Mouse (Mus musculus) MEL (cell line): ENCODE measurements at regions not wholly inside any gene's neighbourhood (a gene's known extent, or its start where the extent isn't known, plus 50 kb on each side); places are given as distances from the start of the nearest gene placed in this dataset.

Experiments used
- DNase-seq: peaks from one replicate; pipeline ENCODE4 v3.0.0; 2011; ENCODE audit warnings: low read depth, low spot score
- H3K27ac ChIP-seq: 2 replicates; pipeline ENCODE4 v1.5.1; 2012; ENCODE audit warnings: low read depth, mild to moderate bottlenecking, control low read depth, low read length, moderate library complexity; ENCODE audit not compliant: control insufficient read depth
- H3K27me3 ChIP-seq, 2 experiments: fragments of 150-350 bp in 1 of 2; sonication (generic) in 1 of 2; 2 replicates each; pipeline ENCODE4 v1.6.1; 2012; ENCODE audit warnings: low read length in 2 of 2, mild to moderate bottlenecking in 2 of 2, improper control_type of control experiment in 1 of 2, moderate library complexity in 1 of 2; ENCODE audit not compliant: insufficient read depth in 2 of 2, control insufficient read depth in 1 of 2
- H3K36me3 ChIP-seq, 2 experiments: 2 replicates each; pipeline ENCODE4 v1.6.1; 2012 to 2014; ENCODE audit warnings: low read length in 2 of 2, improper control_type of control experiment in 1 of 2, inconsistent platforms in 1 of 2, mild to moderate bottlenecking in 1 of 2; ENCODE audit not compliant: insufficient read depth in 2 of 2, control insufficient read depth in 1 of 2
- H3K4me1 ChIP-seq, 2 experiments: fragments of 150-350 bp in 1 of 2; sonication (generic) in 1 of 2; 2 replicates each; pipeline ENCODE4 v1.6.1; 2012; ENCODE audit warnings: low read length in 2 of 2, improper control_type of control experiment in 1 of 2, mild to moderate bottlenecking in 1 of 2; ENCODE audit not compliant: insufficient read depth in 2 of 2, control insufficient read depth in 1 of 2
- H3K4me3 ChIP-seq, 2 experiments: fragments of 150-350 bp in 1 of 2; sonication (generic) in 1 of 2; 2 replicates each; pipeline ENCODE4 v1.5.1; 2012; ENCODE audit warnings: low read depth in 2 of 2, low read length in 2 of 2, mild to moderate bottlenecking in 2 of 2, moderate library complexity in 2 of 2, control low read depth in 1 of 2, improper control_type of control experiment in 1 of 2; ENCODE audit not compliant: control insufficient read depth in 1 of 2, insufficient read depth in 1 of 2
- H3K79me2 ChIP-seq: 2 replicates; pipeline ENCODE4 v1.6.1; 2012; ENCODE audit warnings: mild to moderate bottlenecking, low read length, moderate library complexity; ENCODE audit not compliant: control insufficient read depth, poor library complexity, insufficient read depth
- H3K9ac ChIP-seq: 2 replicates; pipeline ENCODE4 v1.6.1; 2012; ENCODE audit warnings: low read depth, mild to moderate bottlenecking, control low read depth, low read length, moderate library complexity; ENCODE audit not compliant: control insufficient read depth, poor library complexity, severe bottlenecking
- H3K9me3 ChIP-seq: fragments of 150-350 bp; sonication (generic); replicated peaks from 2 replicates; pipeline ENCODE4 v1.6.1; 2012; ENCODE audit warnings: mild to moderate bottlenecking, low read length, improper control_type of control experiment, moderate library complexity; ENCODE audit not compliant: insufficient read depth
- BHLHE40 ChIP-seq: IDR thresholded peaks from 2 replicates; pipeline ENCODE4 v1.6.1; 2012; ENCODE audit warnings: low read depth, mild to moderate bottlenecking, inconsistent platforms, low read length, improper control_type of control experiment, borderline replicate concordance
- CTCF ChIP-seq, 3 experiments: IDR thresholded peaks in 2 of 3; conservative IDR thresholded peaks in 1 of 3; 2 replicates each; pipeline ENCODE4 v1.5.1; 2011 to 2012; ENCODE audit warnings: low read length in 3 of 3, low read depth in 2 of 3, mild to moderate bottlenecking in 2 of 3, improper control_type of control experiment in 1 of 3, inconsistent platforms in 1 of 3, mixed read lengths in 1 of 3, moderate library complexity in 1 of 3; ENCODE audit not compliant: control insufficient read depth in 1 of 3, insufficient read depth in 1 of 3, poor library complexity in 1 of 3, severe bottlenecking in 1 of 3
- E2F4 ChIP-seq: IDR thresholded peaks from 2 replicates; pipeline ENCODE4 v1.6.1; 2011; ENCODE audit warnings: low read depth, low read length, improper control_type of control experiment, borderline replicate concordance
- ELF1 ChIP-seq: IDR thresholded peaks from 2 replicates; pipeline ENCODE4 v1.6.1; 2014; ENCODE audit warnings: low read depth, mild to moderate bottlenecking, inconsistent platforms, low read length, improper control_type of control experiment, moderate library complexity
- EP300 ChIP-seq, 2 experiments: IDR thresholded peaks; 2 replicates each; pipeline ENCODE4 v1.6.1; 2011; ENCODE audit warnings: improper control_type of control experiment in 2 of 2, low read length in 2 of 2, low read depth in 1 of 2, mild to moderate bottlenecking in 1 of 2
- ETS1 ChIP-seq: IDR thresholded peaks from 2 replicates; pipeline ENCODE4 v1.6.1; 2012; ENCODE audit warnings: low read depth, mild to moderate bottlenecking, inconsistent platforms, low read length, improper control_type of control experiment, moderate library complexity
- GABPA ChIP-seq: IDR thresholded peaks from 2 replicates; pipeline ENCODE4 v1.6.1; 2012; ENCODE audit warnings: low read depth, mild to moderate bottlenecking, inconsistent platforms, low read length, improper control_type of control experiment, moderate library complexity
- GATA1 ChIP-seq: IDR thresholded peaks from 2 replicates; pipeline ENCODE4 v1.6.1; 2011; ENCODE audit warnings: low read depth, low read length, improper control_type of control experiment
- HCFC1 ChIP-seq: IDR thresholded peaks from 2 replicates; pipeline ENCODE4 v1.6.1; 2012; ENCODE audit warnings: low read depth, mild to moderate bottlenecking, inconsistent platforms, low read length, improper control_type of control experiment, moderate library complexity
- MAFK ChIP-seq: IDR thresholded peaks from 2 replicates; pipeline ENCODE4 v1.6.1; 2011; ENCODE audit warnings: low read depth, mild to moderate bottlenecking, low read length, improper control_type of control experiment, borderline replicate concordance
- MAX ChIP-seq: IDR thresholded peaks from 2 replicates; pipeline ENCODE4 v1.6.1; 2011; ENCODE audit warnings: low read length, improper control_type of control experiment
- MEF2A ChIP-seq: IDR thresholded peaks from 2 replicates; pipeline ENCODE4 v1.6.1; 2014; ENCODE audit warnings: low read depth, mild to moderate bottlenecking, inconsistent platforms, low read length, improper control_type of control experiment; ENCODE audit not compliant: poor library complexity, insufficient replicate concordance, severe bottlenecking; ENCODE audit errors: extremely low read depth
- MYB ChIP-seq: IDR thresholded peaks from 2 replicates; pipeline ENCODE4 v1.6.1; 2011; ENCODE audit warnings: mild to moderate bottlenecking, low read depth, low read length, improper control_type of control experiment
- NELFE ChIP-seq: IDR thresholded peaks from 2 replicates; pipeline ENCODE4 v1.6.1; 2011; ENCODE audit warnings: low read depth, low read length, improper control_type of control experiment
- POLR2A ChIP-seq, 2 experiments: IDR thresholded peaks; 2 replicates each; pipeline ENCODE4 v1.6.1; 2011 to 2012; ENCODE audit warnings: low read length in 2 of 2, mild to moderate bottlenecking in 2 of 2, control low read depth in 1 of 2, improper control_type of control experiment in 1 of 2, low read depth in 1 of 2, moderate library complexity in 1 of 2; ENCODE audit not compliant: control insufficient read depth in 1 of 2, insufficient read depth in 1 of 2, poor library complexity in 1 of 2
- POLR2AphosphoS2 ChIP-seq: IDR thresholded peaks from 2 replicates; pipeline ENCODE4 v1.6.1; 2011; ENCODE audit warnings: low read length, improper control_type of control experiment
- POLR2AphosphoS5 ChIP-seq: IDR thresholded peaks from 2 replicates; pipeline ENCODE4 v1.6.1; 2012; ENCODE audit warnings: low read depth, borderline replicate concordance, mild to moderate bottlenecking, inconsistent platforms, low read length, moderate library complexity, mixed read lengths
- SIN3A ChIP-seq: IDR thresholded peaks from 2 replicates; pipeline ENCODE4 v1.6.1; 2012; ENCODE audit warnings: low read length, improper control_type of control experiment, inconsistent platforms
- TBP ChIP-seq: IDR thresholded peaks from 2 replicates; pipeline ENCODE4 v1.8.0; 2011; ENCODE audit warnings: low read depth, low read length, improper control_type of control experiment
- TCF12 ChIP-seq: IDR thresholded peaks from 2 replicates; pipeline ENCODE4 v1.6.1; 2014; ENCODE audit warnings: low read depth, mild to moderate bottlenecking, inconsistent platforms, low read length, improper control_type of control experiment, moderate library complexity
- UBTF ChIP-seq: IDR thresholded peaks from 2 replicates; pipeline ENCODE4 v1.6.1; 2012; ENCODE audit warnings: low read depth, mild to moderate bottlenecking, inconsistent platforms, low read length, improper control_type of control experiment, moderate library complexity, borderline replicate concordance; ENCODE audit not compliant: insufficient read depth
- USF1 ChIP-seq: IDR thresholded peaks from 2 replicates; pipeline ENCODE4 v1.6.1; 2014; ENCODE audit warnings: low read depth, mild to moderate bottlenecking, inconsistent platforms, low read length, improper control_type of control experiment, moderate library complexity
- ZKSCAN1 ChIP-seq: IDR thresholded peaks from 2 replicates; pipeline ENCODE4 v1.6.1; 2012; ENCODE audit warnings: low read depth, mild to moderate bottlenecking, inconsistent platforms, low read length, improper control_type of control experiment, moderate library complexity
- ZMIZ1 ChIP-seq: IDR thresholded peaks from 2 replicates; pipeline ENCODE4 v1.6.1; 2012; ENCODE audit warnings: low read depth, mild to moderate bottlenecking, inconsistent platforms, low read length, improper control_type of control experiment, moderate library complexity
- ZNF384 ChIP-seq: IDR thresholded peaks from 2 replicates; pipeline ENCODE4 v1.6.1; 2012; ENCODE audit warnings: low read depth, mild to moderate bottlenecking, inconsistent platforms, low read length, improper control_type of control experiment

DNA sequence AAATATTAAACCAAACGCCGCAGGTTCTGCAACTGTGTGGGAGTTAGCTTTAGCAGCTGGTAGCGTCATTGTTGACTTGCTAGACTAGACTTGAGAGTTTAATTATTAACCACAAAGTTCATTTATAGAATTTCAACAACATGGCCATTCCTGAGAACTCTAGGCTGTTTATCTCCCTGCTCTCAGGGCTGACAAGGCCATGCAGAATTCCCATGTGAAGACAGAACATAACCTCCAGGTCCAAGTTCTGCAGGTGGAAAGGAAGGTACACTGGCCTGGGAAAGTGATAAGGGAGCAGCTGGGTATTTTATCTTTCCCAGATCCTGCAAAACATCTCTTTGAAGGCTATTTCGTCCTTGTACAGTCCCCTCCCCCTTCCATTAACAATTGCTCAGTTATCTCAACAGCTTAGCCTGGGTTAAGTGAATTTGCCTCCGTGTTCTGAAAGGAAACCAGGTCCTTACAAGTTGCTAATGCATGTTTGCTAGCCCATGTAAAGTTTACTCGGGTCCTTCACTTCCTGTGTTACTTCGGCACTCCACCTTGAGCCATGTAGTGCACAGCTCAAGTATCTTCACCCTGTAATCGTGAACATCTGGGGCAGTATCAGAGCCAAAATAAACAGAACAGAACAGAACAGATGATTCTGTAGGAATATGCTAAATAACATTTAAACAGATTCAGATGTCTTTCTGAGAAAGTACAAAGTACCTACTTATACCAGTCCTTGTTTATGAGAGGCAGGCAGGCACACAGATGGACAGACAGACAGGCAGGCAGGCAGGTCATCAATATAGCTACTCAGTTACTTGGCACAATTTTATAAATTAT is 537.0 kb upstream of the N6amt1 start:
- Histone ChIP-seq H3K36me3 (no peaks in the 10 kb centered on the region), H3K4me3 (no peak overlapping the region), H3K79me2 (no peaks in the 10 kb centered on the region), H3K9me3 (no peaks in the 10 kb centered on the region), H3K4me1 (no peaks in the 10 kb centered on the region), H3K9ac (no peak overlapping the region), H3K27ac (no peak overlapping the region), H3K27me3 (no peaks in the 10 kb centered on the region)
- TF ChIP-seq HCFC1 (no peak), ZMIZ1 (no peak), E2F4 (no peak), UBTF (no peak), CTCF (IDR thresholded peaks at IDR 0.05 in 2 of 3, conservative IDR thresholded peaks at IDR 0.05 in 1 of 3; ENCODE audit: control insufficient read depth in 1 of 3, insufficient read depth in 1 of 3, low read depth in 2 of 3, low read length in 3 of 3, poor library complexity in 1 of 3, severe bottlenecking in 1 of 3) (no peak), TCF12 (no peak), MEF2A (no peak), ELF1 (no peak), GATA1 (no peak), TBP (no peak), ZNF384 (no peak), POLR2AphosphoS2 (no peak), EP300 (IDR thresholded peaks at IDR 0.05; ENCODE audit: low read depth in 1 of 2, low read length in 2 of 2) (no peak), ETS1 (no peak), POLR2A (IDR thresholded peaks at IDR 0.05; ENCODE audit: control insufficient read depth in 1 of 2, insufficient read depth in 1 of 2, low read depth in 1 of 2, low read length in 2 of 2, poor library complexity in 1 of 2) (no peak), NELFE (no peak), GABPA (no peak), USF1 (no peak), BHLHE40 (no peak), MAX (no peak)
- DNase-seq, result no peak

DNA sequence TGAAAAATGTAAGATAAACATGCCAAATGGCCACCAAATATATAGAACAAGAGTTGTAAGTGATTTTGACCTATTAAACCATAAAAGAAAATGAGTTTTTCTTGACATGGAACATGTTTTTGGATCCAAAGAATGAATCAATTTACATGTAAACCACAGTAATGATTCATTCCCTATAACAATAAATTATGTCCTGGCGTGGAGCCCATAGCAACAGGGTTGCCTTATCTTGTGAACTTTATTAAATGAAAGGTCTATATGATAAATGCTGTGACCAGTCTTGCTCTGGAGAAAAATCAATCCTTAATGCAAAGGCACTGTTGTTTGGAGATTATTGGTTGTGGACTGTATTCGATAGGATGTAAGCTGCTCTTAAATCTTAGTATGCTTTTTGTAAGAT is 538.0 kb upstream of the N6amt1 start:
- Histone ChIP-seq H3K4me3 (no peak overlapping the region), H3K4me1 (no peaks in the 10 kb centered on the region), H3K36me3 (no peaks in the 10 kb centered on the region), H3K27ac (no peak overlapping the region), H3K9ac (no peak overlapping the region), H3K27me3 (no peaks in the 10 kb centered on the region), H3K79me2 (no peaks in the 10 kb centered on the region), H3K9me3 (no peaks in the 10 kb centered on the region)
- TF ChIP-seq POLR2AphosphoS5 (no peak), SIN3A (no peak), MAFK (no peak), MYB (no peak), NELFE (no peak), ZKSCAN1 (no peak), MEF2A (no peak)
- no peak for DNase-seq
